Mouse (Mus musculus) embryo, embryonic 11.5 days (tissue): ENCODE results near the gene Zfp839.

ENCODE experiments used
- DNase-seq: peaks from one replicate; pipeline ENCODE4 v3.0.0-alpha.2; 2012; ENCODE audit warnings: low read depth, low spot score

Zfp839 gene

GRCm38 (mm10) chr12:110875351-110875750 is 25.3 kb downstream of the Zfp839 start:
- no peak for DNase-seq

GRCm38 (mm10) chr12:110882291-110882690 is 32.2 kb downstream of the Zfp839 start:
- no peak for DNase-seq

GRCm38 (mm10) chr12:110885251-110885650 is 35.2 kb downstream of the Zfp839 start:
- DNase-seq = no peak

GRCm38 (mm10) chr12:110888106-110888505 is 38.1 kb downstream of the Zfp839 start:
- no peak for DNase-seq

- no peak for DNase-seq
Measured at GRCm38 (mm10) chr12:110888606-110889005, 38.6 kb downstream of the Zfp839 start.

GRCm38 (mm10) chr12:110889036-110890020 is 39.3 kb downstream of the Zfp839 start, which contains the start of the genes Cinp and Tecpr2:
TSS of gene Cinp (minus strand) at chr12:110889145.
TSS of gene Tecpr2 (plus strand) at chr12:110889264.
- DNase-seq = peak; percentile 95

GRCm38 (mm10) chr12:110891887-110892286 is 41.8 kb downstream of the Zfp839 start:
- no peak for DNase-seq

- DNase-seq = no peak
Measured at GRCm38 (mm10) chr12:110902106-110902505, 52.1 kb downstream of the Zfp839 start.

GRCm38 (mm10) chr12:110903536-110903935 is 53.5 kb downstream of the Zfp839 start:
- DNase-seq = no peak

- DNase-seq = no peak
Measured at GRCm38 (mm10) chr12:110907845-110908244, 57.8 kb downstream of the Zfp839 start.

GRCm38 (mm10) chr12:110909962-110910361 is 59.9 kb downstream of the Zfp839 start:
- no peak for DNase-seq

- no peak for DNase-seq
Measured at GRCm38 (mm10) chr12:110915761-110916160, 65.7 kb downstream of the Zfp839 start.
